Mouse (Mus musculus) layer of hippocampus, adult 8-10 months (tissue): Measurements from ENCODE around the gene Il12a. TPM values are rescaled to one million over a fixed set of nuclear protein-coding genes. Genes with fewer than 3 reads are reported as not detected.
"Not testable (repeated sequence)": the region's sequence is repeated elsewhere in the genome, so short reads cannot be mapped to it uniquely, and the experiment has no call there.

ENCODE experiments used
- DNase-seq, 2 experiments: peaks; one replicate each; pipeline ENCODE4 v3.0.0; 2022; ENCODE audit warnings: low spot score in 2 of 2
- total RNA-seq, 4 experiments: library from RNA; stranded (reverse); gene quantifications; 2 replicates each; pipeline ENCODE4 v1.2.4; 2022

The Il12a gene
- total RNA-seq, 4 experiments from 2014 or later: 0.52 to 2.6 (median 0.98) TPM

DNA sequence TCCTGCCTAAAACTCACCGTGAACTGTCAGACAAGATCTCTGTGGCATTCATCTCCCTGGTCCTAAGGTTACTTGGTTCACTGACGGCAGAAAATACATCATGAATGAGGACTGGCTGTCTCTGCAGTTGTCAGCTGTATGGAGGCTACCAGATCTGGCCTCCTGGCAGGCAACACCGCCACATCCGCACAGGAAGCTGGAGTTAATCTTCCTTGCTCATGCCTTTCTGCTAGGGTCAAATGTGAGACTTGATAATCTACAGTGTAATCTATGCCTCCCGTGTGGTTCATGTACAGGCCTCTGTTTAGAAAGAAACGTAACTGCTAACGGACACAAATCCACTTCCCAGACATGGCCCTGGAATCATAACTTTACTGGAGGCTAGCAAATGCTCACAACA is 51.5 kb downstream of the Il12a start:
- DNase-seq: no peak

DNA sequence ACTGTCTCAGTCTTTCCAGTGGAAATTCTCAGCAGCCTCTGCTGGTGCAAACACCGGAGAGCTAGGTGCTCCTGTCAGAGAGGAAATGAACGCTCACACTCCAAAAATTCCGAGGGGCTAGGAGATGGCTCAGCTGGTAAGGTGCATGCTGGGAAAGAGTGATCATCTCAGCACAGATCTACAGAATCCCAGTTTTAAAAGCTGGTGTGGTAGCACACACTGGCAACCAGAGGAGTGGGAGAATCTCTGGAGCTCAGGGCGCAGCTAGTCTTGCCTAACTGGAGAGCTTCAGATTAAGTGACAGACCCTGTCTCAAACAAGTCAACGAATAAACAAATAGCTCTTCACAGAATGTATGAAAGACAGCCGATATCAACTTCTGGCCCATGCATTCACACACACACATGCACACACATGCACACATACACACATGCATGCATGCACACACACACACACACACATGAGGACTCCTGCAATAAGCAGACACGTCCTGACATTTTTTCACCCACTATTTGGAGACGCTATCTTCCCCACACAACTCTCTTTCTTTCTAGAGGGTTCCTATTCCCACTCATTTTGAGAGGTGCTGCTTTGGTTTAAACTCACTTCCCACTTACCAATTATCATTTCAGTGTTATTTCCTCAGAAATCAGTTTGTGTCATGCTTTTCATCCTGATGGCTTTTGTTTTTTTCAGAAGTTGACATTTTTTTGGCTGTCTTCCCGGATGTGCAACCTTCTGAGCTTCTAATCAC is 52.5 kb downstream of the Il12a start:
- no peak for DNase-seq

DNA sequence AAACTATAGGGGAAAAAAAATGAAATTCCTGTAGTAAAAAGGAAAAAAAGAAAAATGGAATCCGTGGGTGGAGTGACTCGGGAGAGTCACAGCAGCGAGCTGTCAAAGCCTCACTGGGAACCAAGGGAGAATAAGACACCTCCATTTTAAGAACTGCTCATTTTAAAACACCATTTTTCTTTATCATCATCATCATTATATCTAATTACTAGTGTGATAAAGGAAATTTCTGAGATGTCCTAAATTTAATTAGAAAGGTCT is 53.0 kb downstream of the Il12a start:
- no peak for DNase-seq

DNA sequence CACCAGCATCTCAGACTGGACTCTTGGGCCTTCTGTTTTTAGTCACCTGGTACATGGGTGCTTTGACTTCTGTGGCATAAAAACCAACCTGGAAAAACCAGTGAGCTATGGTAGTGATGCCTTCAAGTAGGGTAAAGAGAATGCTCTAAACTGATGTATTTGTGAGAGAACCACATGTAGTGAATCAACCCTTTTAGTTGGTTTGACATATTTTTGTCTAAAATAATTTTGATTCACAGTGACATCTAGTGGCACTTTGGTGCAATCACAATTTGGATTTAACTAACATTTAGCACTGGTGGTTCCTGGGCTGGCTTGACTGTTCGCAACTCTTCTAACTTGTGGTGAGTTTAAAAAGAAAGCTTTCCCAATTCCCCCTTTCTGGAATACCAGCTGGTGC is 53.7 kb downstream of the Il12a start:
- DNase-seq: no peak

DNA sequence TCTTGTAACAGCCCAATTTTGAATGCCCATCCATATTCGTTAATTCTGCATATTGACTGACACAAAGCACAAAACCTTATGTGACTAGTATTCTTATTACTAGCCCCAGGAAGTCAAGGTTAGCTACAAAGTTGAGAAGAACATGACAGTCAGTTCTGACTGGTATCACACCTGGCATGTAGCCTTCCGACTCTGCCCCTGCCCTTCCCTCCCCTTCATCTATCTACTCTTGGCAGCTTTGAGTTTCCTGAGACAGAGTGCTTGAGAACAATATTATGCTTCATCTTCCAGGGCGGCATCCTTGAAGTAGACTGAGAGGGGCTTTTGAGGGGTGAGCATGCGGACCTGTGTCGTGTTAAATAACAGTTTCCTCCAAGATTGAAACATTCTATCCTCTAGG is 54.6 kb downstream of the Il12a start:
- no peak for DNase-seq

DNA sequence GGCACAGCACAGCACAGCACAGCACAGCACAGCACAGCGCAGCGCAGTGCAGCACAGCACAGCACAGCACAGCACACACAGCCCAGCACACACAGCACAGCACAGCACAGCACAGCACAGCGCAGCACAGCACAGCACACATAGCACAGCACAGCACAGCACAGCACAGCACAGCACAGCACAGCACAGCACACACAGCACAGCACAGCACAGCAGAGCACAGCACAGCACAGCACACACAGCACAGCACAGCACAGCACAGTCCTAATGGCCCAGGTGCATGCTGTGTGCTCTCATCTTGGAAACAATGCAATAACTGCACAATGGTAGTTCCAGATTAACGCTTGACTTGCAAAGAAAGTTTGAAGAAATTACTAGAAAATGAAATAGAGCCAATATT is 55.8 kb downstream of the Il12a start:
- not testable (repeated sequence) for DNase-seq

Other genes with a start within 250 kb of the Il12a start
- 1 to 10 TPM; 7.6 to 9.5 (median 9.1) TPM for gene 1110032F04Rik, start 178.9 kb downstream of the Il12a start, total RNA-seq